Mouse (Mus musculus): ENCODE data around the gene Wdr12.
"Not testable (repeated sequence)": the region's sequence is repeated elsewhere in the genome, so short reads cannot be mapped to it uniquely, and the experiment has no call there.

Gene Wdr12

GRCm38 (mm10) chr1:60098024-60098781 lies at the start of gene Wdr12, which contains the start of gene Carf:
Gene Wdr12 (minus strand): TSS chr1:60098645.
Gene Carf (plus strand): TSS chr1:60098247.
- DNase-seq (ENCODE audit: low read depth, low spot score), result peak; percentile 94

- no peak for DNase-seq (ENCODE audit: low read depth, low spot score)
Observed at GRCm38 (mm10) chr1:60137346-60137745, 38.9 kb upstream of the Wdr12 start.

- DNase-seq (ENCODE audit: low read depth, low spot score), result no peak
Observed at GRCm38 (mm10) chr1:60117721-60118455, 19.4 kb upstream of the Wdr12 start.

GRCm38 (mm10) chr1:60104582-60104981 lies 6.1 kb upstream of the Wdr12 start:
- DNase-seq (ENCODE audit: low read depth, low spot score), result no peak

- no peak for DNase-seq (ENCODE audit: low read depth, low spot score)
Observed at GRCm38 (mm10) chr1:60098839-60099238, 394 bp upstream of the Wdr12 start.

GRCm38 (mm10) chr1:60097277-60098023 lies 995 bp downstream of the Wdr12 start:
- DNase-seq (ENCODE audit: low read depth, low spot score), result peak; percentile 1

- no peak for DNase-seq (ENCODE audit: low read depth, low spot score)
Observed at GRCm38 (mm10) chr1:60096572-60097276, 1.7 kb downstream of the Wdr12 start.

GRCm38 (mm10) chr1:60076411-60076810 lies 22.0 kb downstream of the Wdr12 start:
- DNase-seq (ENCODE audit: low read depth, low spot score), result no peak

GRCm38 (mm10) chr1:60075590-60075989 lies 22.9 kb downstream of the Wdr12 start:
- no peak for DNase-seq (ENCODE audit: low read depth, low spot score)

GRCm38 (mm10) chr1:60074935-60075334 lies 23.5 kb downstream of the Wdr12 start:
- no peak for DNase-seq (ENCODE audit: low read depth, low spot score)

GRCm38 (mm10) chr1:60070725-60071124 lies 27.7 kb downstream of the Wdr12 start:
- not testable (repeated sequence) for DNase-seq (ENCODE audit: low read depth, low spot score)

- DNase-seq (ENCODE audit: low read depth, low spot score), result no peak
Observed at GRCm38 (mm10) chr1:60056310-60056709, 42.1 kb downstream of the Wdr12 start.

GRCm38 (mm10) chr1:60054659-60055058 lies 43.8 kb downstream of the Wdr12 start:
- no peak for DNase-seq (ENCODE audit: low read depth, low spot score)

GRCm38 (mm10) chr1:60047481-60047880 lies 51.0 kb downstream of the Wdr12 start:
- not testable (repeated sequence) for DNase-seq (ENCODE audit: low read depth, low spot score)

GRCm38 (mm10) chr1:60044595-60044994 lies 53.9 kb downstream of the Wdr12 start:
- no peak for DNase-seq (ENCODE audit: low read depth, low spot score)

GRCm38 (mm10) chr1:60042796-60043469 lies 55.5 kb downstream of the Wdr12 start, which contains the start of gene Ica1l:
Gene Ica1l (minus strand): TSS chr1:60043184.
- peak; percentile 40 for DNase-seq (ENCODE audit: low read depth, low spot score)

- DNase-seq (ENCODE audit: low read depth, low spot score), result no peak
Observed at GRCm38 (mm10) chr1:60042398-60042795, 56.0 kb downstream of the Wdr12 start.

GRCm38 (mm10) chr1:60035044-60035443 lies 63.4 kb downstream of the Wdr12 start:
- DNase-seq (ENCODE audit: low read depth, low spot score), result no peak
